Mouse (Mus musculus): ENCODE results near the gene Slc6a16.
"Not testable (repeated sequence)": the region's sequence is repeated elsewhere in the genome, so short reads cannot be mapped to it uniquely, and the experiment has no call there.

The Slc6a16 gene

GRCm38 (mm10) chr7:45253806-45254205 is 12.9 kb downstream of the Slc6a16 start:
- no peak for DNase-seq (ENCODE audit: low read depth, low spot score)

DNA sequence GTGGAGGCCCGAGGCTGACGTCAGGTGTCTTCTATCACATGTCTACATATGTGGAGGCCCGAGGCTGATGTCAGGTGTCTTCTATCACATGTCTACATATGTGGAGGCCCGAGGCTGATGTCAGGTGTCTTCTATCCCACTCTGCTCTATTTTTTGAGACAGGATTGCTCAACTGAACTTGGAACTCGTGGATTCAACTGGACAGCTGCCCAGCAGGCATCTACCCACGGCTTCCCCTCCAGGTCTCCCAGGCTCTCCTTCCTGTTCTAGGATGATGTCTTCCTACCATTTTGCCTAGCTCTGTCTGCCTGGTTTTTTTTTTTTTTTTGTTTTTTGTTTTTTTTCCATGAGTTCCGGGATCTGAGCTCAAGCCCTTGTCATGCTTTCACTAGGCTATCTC is 14.9 kb downstream of the Slc6a16 start:
- not testable (repeated sequence) for DNase-seq (ENCODE audit: low read depth, low spot score)

GRCm38 (mm10) chr7:45257063-45257840 is 16.4 kb downstream of the Slc6a16 start:
- no peak for DNase-seq (ENCODE audit: low read depth, low spot score)

DNA sequence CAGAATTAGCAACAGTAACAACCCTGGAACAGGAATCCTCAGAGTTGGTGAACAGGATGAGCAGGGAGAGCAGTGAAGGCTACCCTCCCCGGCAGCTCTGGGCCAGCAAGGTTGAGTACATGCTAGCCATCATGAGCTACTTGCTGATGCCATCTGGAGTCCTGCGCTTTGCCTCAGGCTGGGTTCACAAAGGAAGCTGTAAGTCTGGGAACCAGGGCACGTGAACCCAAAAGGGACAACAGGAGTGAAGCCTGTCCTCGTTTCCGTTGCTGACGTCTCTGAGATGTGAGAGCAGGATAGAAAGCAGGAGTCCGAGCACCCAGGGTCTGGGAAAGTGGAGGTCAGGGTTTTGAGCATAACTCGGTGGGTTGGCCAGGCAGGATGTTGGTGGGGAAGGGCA is 18.4 kb downstream of the Slc6a16 start:
- DNase-seq (ENCODE audit: low read depth, low spot score): no peak

- DNase-seq (ENCODE audit: low read depth, low spot score): no peak
Observed at GRCm38 (mm10) chr7:45262266-45262665, 21.4 kb downstream of the Slc6a16 start.

DNA sequence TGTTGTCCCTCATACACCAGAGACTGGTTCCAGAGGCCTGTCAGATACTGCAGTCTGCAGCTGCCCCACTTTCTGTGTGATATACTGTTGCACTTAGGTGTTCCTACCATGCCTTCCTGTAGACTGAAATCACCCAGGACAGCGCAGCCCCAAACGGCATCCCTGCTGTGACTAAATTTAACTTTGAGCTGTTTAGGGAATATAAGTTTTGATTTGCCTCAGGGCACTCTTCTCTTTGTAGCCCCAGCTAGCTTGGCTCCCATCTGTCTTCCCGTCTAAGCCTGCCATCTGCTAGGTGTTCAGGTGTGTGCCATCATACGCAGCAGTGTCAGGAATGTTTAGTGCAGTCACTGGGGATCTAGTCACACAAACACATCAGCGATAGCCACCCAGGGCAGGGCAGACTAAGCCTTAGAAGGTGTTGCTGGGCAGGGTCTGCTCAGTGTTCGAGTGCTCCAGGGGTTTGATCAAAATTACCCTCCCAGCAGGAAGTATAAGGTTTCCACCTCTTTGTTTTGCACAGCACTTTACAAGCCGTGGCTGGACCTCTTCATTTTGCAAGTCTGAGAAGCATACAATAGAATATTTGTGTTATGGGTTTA is 22.2 kb downstream of the Slc6a16 start:
- DNase-seq (ENCODE audit: low read depth, low spot score): no peak

- DNase-seq (ENCODE audit: low read depth, low spot score): no peak
Observed at GRCm38 (mm10) chr7:45264348-45264747, 23.5 kb downstream of the Slc6a16 start.

GRCm38 (mm10) chr7:45265518-45265917 is 24.6 kb downstream of the Slc6a16 start:
- DNase-seq (ENCODE audit: low read depth, low spot score): no peak

DNA sequence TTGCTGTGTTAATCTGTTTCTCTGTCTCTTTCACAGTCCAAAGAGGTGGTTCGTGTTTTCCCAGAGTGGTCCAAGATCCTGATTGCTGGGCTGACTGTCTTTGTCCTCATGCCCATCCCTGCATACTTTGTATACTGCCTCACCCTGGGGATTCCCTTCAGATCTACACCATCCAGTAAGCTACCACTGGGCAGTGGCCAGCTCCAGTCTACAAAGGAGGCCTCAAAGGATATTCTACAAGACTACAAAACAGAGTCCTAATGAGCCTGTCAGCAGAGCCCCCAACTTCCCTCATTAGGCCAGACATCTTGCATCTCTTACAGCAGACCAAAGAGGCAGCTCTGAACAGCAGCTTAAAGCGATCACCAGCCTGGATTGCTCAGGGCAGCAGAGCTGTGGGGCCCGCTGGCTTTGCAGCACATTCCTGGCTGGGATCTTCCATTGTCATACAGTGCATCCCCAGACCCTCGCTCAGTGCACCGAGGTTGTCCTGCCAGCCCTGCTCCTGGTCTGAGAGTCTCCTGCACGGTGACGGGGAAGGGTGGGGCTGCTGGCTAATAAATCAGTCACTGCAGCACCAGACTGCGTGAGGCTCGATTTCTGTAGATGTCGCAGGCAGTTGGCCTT is 32.0 kb downstream of the Slc6a16 start:
- peak; percentile 6 for DNase-seq (ENCODE audit: low read depth, low spot score)

DNA sequence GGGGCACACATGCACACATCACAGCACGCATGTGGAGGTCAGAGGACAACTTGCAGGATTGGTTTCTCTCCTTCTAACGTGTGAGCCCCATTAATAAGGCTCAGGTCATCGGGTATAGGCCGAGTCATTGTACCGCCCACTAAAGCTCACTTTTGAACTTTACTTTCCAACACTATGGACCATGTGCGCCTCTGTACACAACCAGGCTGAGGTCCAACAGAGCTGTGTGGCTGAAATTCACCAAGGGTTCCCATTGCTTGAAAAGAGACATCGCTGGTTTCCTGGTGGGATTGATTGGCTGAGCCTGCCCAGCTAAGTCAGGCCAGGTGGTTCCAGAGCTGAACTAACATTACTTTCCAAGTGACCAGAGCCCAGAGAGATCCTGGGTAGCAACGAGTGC is 32.8 kb downstream of the Slc6a16 start:
- DNase-seq (ENCODE audit: low read depth, low spot score): no peak

GRCm38 (mm10) chr7:45277136-45277760 is 36.4 kb downstream of the Slc6a16 start, which contains the start of gene Slc6a21:
Slc6a21 (plus strand) TSS chr7:45277513.
- peak; percentile 54 for DNase-seq (ENCODE audit: low read depth, low spot score)

GRCm38 (mm10) chr7:45286486-45286885 is 45.6 kb downstream of the Slc6a16 start:
- DNase-seq (ENCODE audit: low read depth, low spot score): no peak

DNA sequence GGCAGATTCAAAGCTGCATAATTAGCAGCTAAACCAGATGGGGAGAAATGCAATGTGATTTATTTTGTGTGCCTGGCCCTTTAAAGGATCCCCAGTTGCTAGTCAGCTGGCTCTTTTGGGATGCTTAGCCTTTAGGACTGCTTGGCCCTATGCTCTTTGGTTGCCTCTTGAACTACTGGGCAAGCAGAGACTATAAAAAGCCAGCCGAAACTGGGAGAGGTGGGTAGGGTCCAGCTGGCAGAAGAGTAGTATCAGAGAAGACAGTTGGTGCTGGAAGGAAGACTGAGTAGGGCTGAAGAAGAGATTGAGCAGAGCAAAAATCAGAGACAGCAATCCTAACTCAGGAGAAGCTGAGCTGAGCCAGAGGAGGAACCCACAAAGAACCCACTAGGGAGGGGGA is 55.7 kb downstream of the Slc6a16 start:
- DNase-seq (ENCODE audit: low read depth, low spot score): no peak

- DNase-seq (ENCODE audit: low read depth, low spot score): no peak
Observed at GRCm38 (mm10) chr7:45297563-45297962, 56.7 kb downstream of the Slc6a16 start.

- peak; percentile 71 for DNase-seq (ENCODE audit: low read depth, low spot score)
Observed at GRCm38 (mm10) chr7:45299752-45300151, 58.9 kb downstream of the Slc6a16 start.

GRCm38 (mm10) chr7:45300270-45300669 is 59.4 kb downstream of the Slc6a16 start:
- DNase-seq (ENCODE audit: low read depth, low spot score): peak; percentile 52

DNA sequence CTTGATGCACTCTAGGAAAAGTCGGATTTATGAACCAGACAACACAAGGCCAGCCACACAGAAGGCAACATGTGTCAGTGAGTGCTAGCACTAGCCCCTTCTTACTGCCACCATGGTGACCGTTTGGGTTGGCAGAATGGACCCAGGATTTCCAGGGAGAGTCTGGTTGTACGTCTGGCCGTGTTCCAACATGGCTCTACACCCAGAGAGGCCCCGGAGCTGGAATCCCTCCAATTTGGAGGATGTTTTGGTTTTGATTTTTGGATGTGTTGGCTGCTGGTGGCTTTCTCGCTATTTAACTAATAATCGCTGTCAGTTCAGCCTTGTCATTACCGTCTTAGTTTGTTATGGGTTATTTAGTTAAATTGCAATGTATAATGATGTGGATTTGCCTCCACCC is 61.7 kb downstream of the Slc6a16 start:
- no peak for DNase-seq (ENCODE audit: low read depth, low spot score)

GRCm38 (mm10) chr7:45304869-45305268 is 64.0 kb downstream of the Slc6a16 start:
- DNase-seq (ENCODE audit: low read depth, low spot score): no peak

DNA sequence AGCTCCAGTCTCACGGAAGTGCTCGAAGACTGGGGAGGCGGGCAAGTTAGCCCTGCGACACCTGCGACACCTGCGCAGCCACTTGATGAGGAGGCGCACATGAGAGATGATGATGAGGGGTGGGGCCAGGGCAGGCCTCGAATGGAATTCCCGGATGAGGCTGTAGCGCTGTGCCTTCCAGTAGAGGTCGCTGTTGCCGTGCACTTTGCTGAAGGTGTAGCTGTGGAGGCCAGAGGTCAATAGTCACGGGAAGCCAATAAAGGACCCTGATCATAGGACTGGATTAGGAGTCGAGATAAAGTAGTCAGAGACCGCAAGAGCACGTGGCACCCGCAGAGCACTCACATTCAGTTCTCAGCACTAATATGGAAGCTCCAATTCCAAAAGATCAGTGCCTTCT is 64.4 kb downstream of the Slc6a16 start:
- DNase-seq (ENCODE audit: low read depth, low spot score): peak; percentile 78

- no peak for DNase-seq (ENCODE audit: low read depth, low spot score)
Observed at GRCm38 (mm10) chr7:45308551-45309240, 67.8 kb downstream of the Slc6a16 start.

GRCm38 (mm10) chr7:45309455-45309854 is 68.6 kb downstream of the Slc6a16 start:
- DNase-seq (ENCODE audit: low read depth, low spot score): peak; percentile 73

DNA sequence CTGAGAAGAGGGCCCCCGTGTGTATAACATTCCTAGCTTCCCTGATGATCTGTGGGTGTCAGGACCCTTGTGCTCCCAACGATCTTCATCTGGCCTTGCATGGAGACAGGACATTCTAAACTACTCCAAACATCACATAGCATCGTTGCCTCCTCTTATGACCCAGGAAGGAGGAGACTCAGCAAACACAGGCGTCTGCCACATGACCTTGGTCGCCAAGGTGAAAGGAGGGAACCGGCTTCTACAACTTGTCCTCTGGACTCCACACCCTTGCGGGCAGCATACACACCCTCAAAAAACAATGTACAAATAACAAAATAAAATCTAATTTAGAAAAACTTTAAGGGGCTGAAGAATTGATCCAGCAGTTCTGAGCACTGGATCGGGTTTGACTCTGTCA is 71.1 kb downstream of the Slc6a16 start:
- no peak for DNase-seq (ENCODE audit: low read depth, low spot score)
